Mouse (Mus musculus) kidney, adult 2 months (tissue): ENCODE data around the gene Rpia. TPM values are rescaled to one million over a fixed set of nuclear protein-coding genes. Genes with fewer than 3 reads are reported as not detected.
A peak's percentile ranks its signal among the peaks of the same experiment; 100 is the strongest.

Experiments
- DNase-seq: peaks from one replicate; pipeline ENCODE4 v3.0.0; 2021
- H3K27ac ChIP-seq: fragments of 200-500 bp; 2 replicates; pipeline ENCODE4 v1.5.1; 2012; ENCODE audit warnings: low read depth, low read length, control low read depth, inconsistent platforms; ENCODE audit not compliant: insufficient read depth
- H3K27me3 ChIP-seq: fragments of 200-500 bp; replicated peaks from 2 replicates; pipeline ENCODE4 v1.6.1; 2012; ENCODE audit warnings: mild to moderate bottlenecking, moderate library complexity, low read length, inconsistent platforms; ENCODE audit not compliant: control insufficient read depth, insufficient read depth
- H3K36me3 ChIP-seq: fragments of 200-500 bp; 2 replicates; pipeline ENCODE4 v1.6.1; 2012; ENCODE audit warnings: mild to moderate bottlenecking, moderate library complexity, low read length, inconsistent platforms; ENCODE audit not compliant: control insufficient read depth, insufficient read depth
- H3K4me1 ChIP-seq: fragments of 200-500 bp; 2 replicates; pipeline ENCODE4 v1.6.1; 2011; ENCODE audit warnings: low read length; ENCODE audit not compliant: control insufficient read depth, insufficient read depth
- H3K4me3 ChIP-seq: fragments of 200-500 bp; 2 replicates; pipeline ENCODE4 v1.5.1; 2011; ENCODE audit warnings: mild to moderate bottlenecking, low read depth, low read length, control low read depth; ENCODE audit not compliant: insufficient read depth
- CTCF ChIP-seq: fragments of 200-500 bp; conservative IDR thresholded peaks from 2 replicates; pipeline ENCODE4 v1.5.1; 2011; ENCODE audit warnings: low read depth, mild to moderate bottlenecking, control low read depth, low read length, moderate library complexity, mixed read lengths; ENCODE audit not compliant: insufficient read depth, insufficient read length
- POLR2A ChIP-seq: fragments of 200-500 bp; IDR thresholded peaks from one replicate; pipeline ENCODE4 v1.6.1; 2011; ENCODE audit warnings: low read depth, low read length, control low read depth
- WGBS: fragments of 180-500 bp; shearing (Covaris S2); methylation state at CpG from one replicate; pipeline ENCODE4 v1.1.7; 2018; 5-methylcytosine and 5-hydroxymethylcytosine counted together
- polyA plus RNA-seq: library from polyadenylated mRNA; depleted of rRNA; stranded (reverse); fragments of >200 nt; gene quantifications from 2 replicates; pipeline ENCODE4 v1.2.3, GENCODE M21; 2012; rRNA removed

Gene Rpia
- 10.2 and 15.0 TPM in 2 replicates for polyA plus RNA-seq

DNA sequence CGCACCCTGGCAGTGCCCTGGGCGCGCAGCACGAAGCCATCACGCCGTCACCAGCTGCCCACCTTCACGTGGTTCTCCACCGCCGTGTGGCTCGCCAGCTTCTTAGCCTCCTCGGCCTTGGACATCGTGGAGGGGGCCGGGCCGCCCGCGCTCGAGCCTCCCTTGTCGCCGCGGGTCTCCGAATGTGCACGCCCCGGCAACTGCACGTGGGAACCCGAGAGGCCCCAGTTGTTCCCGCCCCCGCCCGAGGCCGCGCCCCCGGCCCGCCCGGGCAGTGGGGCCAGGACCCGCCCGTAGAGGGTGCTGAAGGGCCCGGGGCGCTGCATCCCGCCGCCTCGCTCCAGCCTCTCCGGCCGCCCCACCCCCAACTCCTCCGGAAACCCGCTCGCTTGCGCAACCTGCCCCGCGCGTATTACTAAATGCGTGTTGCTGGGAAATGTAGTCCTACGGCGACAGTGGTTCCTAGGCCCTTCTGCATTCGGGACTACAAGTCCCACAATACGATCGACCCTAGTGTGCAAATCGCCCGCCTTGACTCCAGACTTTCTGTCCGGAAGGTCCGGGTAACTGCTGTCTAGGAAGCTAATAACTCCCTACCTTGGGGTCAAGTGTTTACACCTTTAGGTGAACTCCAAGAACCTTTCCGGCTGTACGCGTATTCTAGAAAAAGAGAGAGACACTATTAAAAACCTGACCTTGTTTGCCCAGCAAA is at the start of gene Rpia:
Rpia (minus strand) TSS at position 409 of the 712 bp plus-strand sequence.
- H3K27me3 ChIP-seq, result no peaks in the 10 kb centered on the region
- WGBS, result 1% methylated on average over 62 of the region's 62 CpGs

DNA sequence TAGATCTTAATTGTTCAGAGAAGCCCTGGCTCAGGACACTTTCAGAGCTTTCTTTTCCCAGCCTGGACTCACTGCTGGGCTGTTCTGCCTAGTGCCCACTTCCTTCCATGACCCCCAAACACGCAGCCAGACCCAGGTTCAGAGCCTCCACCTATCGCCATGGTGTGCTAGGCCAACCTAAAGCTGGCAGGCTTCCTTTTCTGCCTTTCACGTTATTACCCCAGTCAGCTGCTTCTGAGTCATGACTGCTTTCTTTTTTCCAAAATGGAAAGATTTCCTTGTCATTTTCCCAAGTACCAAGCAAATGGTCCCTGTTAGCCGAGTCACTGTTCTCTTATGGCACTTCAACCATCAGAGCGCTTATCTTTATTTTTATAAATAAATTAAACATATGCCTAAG is 48.2 kb upstream of the Rpia start:
- no peak for DNase-seq
- Histone ChIP-seq H3K4me3 (no peak overlapping the region), H3K27me3 (no peaks in the 10 kb centered on the region), H3K4me1 (peaks cover 7% of the 10 kb centered on the region; the same call in 1 of the 2 replicates), H3K27ac (no peak overlapping the region), H3K36me3 (no peaks in the 10 kb centered on the region)
- WGBS, result 68% methylated on average over 5 of the region's 5 CpGs
- no peak for TF ChIP-seq CTCF
- no peak for TF ChIP-seq POLR2A

More for the DNA sequence above, at the start of gene Rpia:
- peak within 1 kb of the TSS; percentile 67 for H3K4me3 ChIP-seq
- peaks cover 5% of the 10 kb centered on the region for H3K4me1 ChIP-seq
- 0 out of 2 replicates have a peak within 1 kb of the TSS, but pooled peaks have one; percentile 41 for H3K27ac ChIP-seq
- peak; percentile 99 for DNase-seq
- TF ChIP-seq POLR2A (peak; percentile 6), CTCF (0 out of 2 replicates have a peak, but pooled peaks have one; percentile 24)
- no peaks in the 10 kb centered on the region for H3K36me3 ChIP-seq

DNA sequence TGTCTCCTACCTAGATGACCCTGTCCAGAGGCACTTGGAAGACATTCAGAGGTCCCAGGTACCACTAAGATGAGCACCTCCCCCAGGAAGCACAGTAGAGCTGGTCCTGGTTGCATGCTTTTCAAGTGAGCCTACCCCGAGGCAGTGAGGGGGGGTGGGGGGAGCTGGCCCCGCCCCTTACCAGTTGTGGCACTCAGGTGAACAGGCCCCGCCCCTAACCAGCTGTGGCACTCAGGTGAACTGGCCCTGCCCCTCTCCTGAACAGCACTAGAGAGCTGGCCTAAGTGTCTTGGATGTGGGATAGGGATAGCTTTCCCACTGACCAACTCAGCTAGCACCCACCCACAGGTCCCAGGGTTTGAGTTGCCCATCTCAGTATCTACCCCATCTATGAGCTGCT is 46.5 kb upstream of the Rpia start:
- Histone ChIP-seq H3K27me3 (no peaks in the 10 kb centered on the region), H3K4me1 (peaks cover 6% of the 10 kb centered on the region; the same call in 1 of the 2 replicates), H3K27ac (no peak overlapping the region), H3K4me3 (no peak overlapping the region), H3K36me3 (no peaks in the 10 kb centered on the region)
- no peak for DNase-seq
- no peak for TF ChIP-seq CTCF
- TF ChIP-seq POLR2A, result no peak
- 56% methylated on average over 3 of the region's 3 CpGs for WGBS

DNA sequence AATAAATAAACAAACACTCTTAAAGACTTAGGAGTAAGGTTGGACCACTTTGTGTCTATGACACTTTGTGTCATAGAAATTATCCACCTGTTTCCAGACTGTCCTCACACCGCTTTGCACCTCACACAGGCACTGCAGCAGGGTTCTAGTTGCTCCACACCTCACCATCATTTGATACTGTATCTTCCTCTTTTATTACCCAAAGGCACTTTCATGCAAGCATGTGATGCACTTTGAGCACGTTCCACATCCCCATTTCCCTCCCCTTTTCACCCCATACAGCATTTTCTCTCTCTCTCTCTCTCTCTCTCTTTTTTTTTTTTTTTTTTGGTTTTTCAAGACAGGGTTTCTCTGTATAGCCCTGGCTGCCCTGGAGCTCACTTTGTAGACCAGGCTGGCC is 45.3 kb upstream of the Rpia start:
- Histone ChIP-seq H3K27me3 (no peaks in the 10 kb centered on the region), H3K4me3 (no peak overlapping the region), H3K4me1 (no peaks in the 10 kb centered on the region), H3K27ac (no peak overlapping the region), H3K36me3 (no peaks in the 10 kb centered on the region)
- DNase-seq, result no peak
- 76% methylated on average over 2 of the region's 2 CpGs for WGBS
- no peak for TF ChIP-seq CTCF
- no peak for TF ChIP-seq POLR2A

GRCm38 (mm10) chr6:70831179-70831839 is 39.3 kb upstream of the Rpia start:
- no peaks in the 10 kb centered on the region for H3K36me3 ChIP-seq
- no peaks in the 10 kb centered on the region for H3K27me3 ChIP-seq
- no peaks in the 10 kb centered on the region for H3K4me1 ChIP-seq
- no peak overlapping the region for H3K4me3 ChIP-seq
- 78% methylated on average over 10 of the region's 10 CpGs for WGBS
- TF ChIP-seq CTCF, result no peak
- no peak for TF ChIP-seq POLR2A
- no peak overlapping the region for H3K27ac ChIP-seq
- no peak for DNase-seq

GRCm38 (mm10) chr6:70830552-70830951 is 38.5 kb upstream of the Rpia start:
- no peaks in the 10 kb centered on the region for H3K4me1 ChIP-seq
- no peak overlapping the region for H3K4me3 ChIP-seq
- WGBS, result 84% methylated on average over 3 of the region's 3 CpGs
- no peak for DNase-seq
- no peaks in the 10 kb centered on the region for H3K27me3 ChIP-seq
- no peak for TF ChIP-seq CTCF
- no peak overlapping the region for H3K27ac ChIP-seq
- H3K36me3 ChIP-seq, result no peaks in the 10 kb centered on the region

DNA sequence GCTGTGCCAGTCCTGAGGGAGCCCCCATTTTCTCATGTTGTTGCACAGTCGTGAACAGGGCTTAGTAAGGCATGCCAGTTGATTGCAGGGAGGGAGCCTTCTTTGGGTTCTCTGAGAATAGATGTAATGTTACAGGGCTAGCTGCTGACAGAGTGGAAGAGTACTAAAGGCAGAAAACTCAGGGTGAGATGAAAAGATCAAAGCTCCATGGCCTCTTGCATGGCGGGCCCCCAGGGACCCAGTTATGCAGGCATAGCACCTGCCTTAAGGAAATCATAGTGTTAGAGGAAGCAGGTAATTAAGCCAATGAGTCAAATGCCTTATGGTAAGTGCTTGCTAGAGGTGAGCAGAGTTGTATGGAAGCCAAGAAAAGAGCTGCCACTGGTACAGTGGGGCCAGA is 37.4 kb upstream of the Rpia start:
- no peak for DNase-seq
- 58% methylated on average over 2 of the region's 2 CpGs for WGBS
- no peak for TF ChIP-seq CTCF
- TF ChIP-seq POLR2A, result no peak

More for the DNA sequence above, 37.4 kb upstream of the Rpia start:
- H3K27ac ChIP-seq, result no peak overlapping the region
- H3K4me3 ChIP-seq, result no peak overlapping the region
- no peaks in the 10 kb centered on the region for H3K27me3 ChIP-seq
- H3K4me1 ChIP-seq, result peaks cover 2% of the 10 kb centered on the region; the same call in 1 of the 2 replicates
- H3K36me3 ChIP-seq, result no peaks in the 10 kb centered on the region
